Mouse (Mus musculus): ENCODE data around the gene Pidd1.
"Not testable (repeated sequence)": the region's sequence is repeated elsewhere in the genome, so short reads cannot be mapped to it uniquely, and the experiment has no call there.

Pidd1 gene

GRCm38 (mm10) chr7:141458661-141459060 is 14.8 kb upstream of the Pidd1 start:
- no peak for DNase-seq (ENCODE audit: low spot score in 2 of 2)

GRCm38 (mm10) chr7:141457986-141458660 is 14.3 kb upstream of the Pidd1 start:
- peak in 1 of 2 experiments; percentile 44 for DNase-seq (ENCODE audit: low spot score in 2 of 2)

- DNase-seq (ENCODE audit: low spot score in 2 of 2): no peak
These were observed 13.4 kb upstream of the Pidd1 start for GRCm38 (mm10) chr7:141457236-141457635.

- peak; percentile 54 to 65 for DNase-seq (ENCODE audit: low spot score in 2 of 2)
These were observed 12.9 kb upstream of the Pidd1 start for GRCm38 (mm10) chr7:141456739-141457138.

GRCm38 (mm10) chr7:141455610-141456314 is 11.9 kb upstream of the Pidd1 start:
- DNase-seq (ENCODE audit: low spot score in 2 of 2): peak; percentile 87 to 90

GRCm38 (mm10) chr7:141454967-141455551 is 11.2 kb upstream of the Pidd1 start, which contains the start of gene Pnpla2:
Gene Pnpla2, plus strand, starts transcription at chr7:141455198.
- peak; percentile 94 for DNase-seq (ENCODE audit: low spot score in 2 of 2)

- no peak for DNase-seq (ENCODE audit: low spot score in 2 of 2)
These were observed 9.8 kb upstream of the Pidd1 start for GRCm38 (mm10) chr7:141453636-141454035.

- DNase-seq (ENCODE audit: low spot score in 2 of 2): no peak
These were observed 8.1 kb upstream of the Pidd1 start for GRCm38 (mm10) chr7:141451928-141452327.

- peak; percentile 92 to 96 for DNase-seq (ENCODE audit: low spot score in 2 of 2)
These were observed 3.5 kb upstream of the Pidd1 start, which contains the start of gene Rplp2 for GRCm38 (mm10) chr7:141447110-141447991. Gene Rplp2, plus strand, starts transcription at chr7:141447370.

- DNase-seq (ENCODE audit: low spot score in 2 of 2): not testable (repeated sequence)
These were observed 2.5 kb upstream of the Pidd1 start for GRCm38 (mm10) chr7:141446374-141446773.

- peak in 1 of 2 experiments; percentile 18 for DNase-seq (ENCODE audit: low spot score in 2 of 2)
These were observed 574 bp downstream of the Pidd1 start for GRCm38 (mm10) chr7:141443081-141443821.

- DNase-seq (ENCODE audit: low spot score in 2 of 2): no peak
These were observed 1.6 kb downstream of the Pidd1 start for GRCm38 (mm10) chr7:141442199-141442598.

- DNase-seq (ENCODE audit: low spot score in 2 of 2): no peak
These were observed 2.4 kb downstream of the Pidd1 start for GRCm38 (mm10) chr7:141441460-141441859.

GRCm38 (mm10) chr7:141440613-141441012 is 3.2 kb downstream of the Pidd1 start:
- peak in 1 of 2 experiments; percentile 28 for DNase-seq (ENCODE audit: low spot score in 2 of 2)

GRCm38 (mm10) chr7:141439811-141440210 is 4.0 kb downstream of the Pidd1 start:
- no peak for DNase-seq (ENCODE audit: low spot score in 2 of 2)

- no peak for DNase-seq (ENCODE audit: low spot score in 2 of 2)
These were observed 4.6 kb downstream of the Pidd1 start for GRCm38 (mm10) chr7:141439140-141439679.

GRCm38 (mm10) chr7:141438201-141438968 is 5.4 kb downstream of the Pidd1 start:
- no peak for DNase-seq (ENCODE audit: low spot score in 2 of 2)

- peak; percentile 77 to 84 for DNase-seq (ENCODE audit: low spot score in 2 of 2)
These were observed 6.4 kb downstream of the Pidd1 start, which contains the start of gene Slc25a22 for GRCm38 (mm10) chr7:141437178-141438120. Gene Slc25a22, minus strand, starts transcription at chr7:141437892.

GRCm38 (mm10) chr7:141436523-141436892 is 7.3 kb downstream of the Pidd1 start:
- no peak for DNase-seq (ENCODE audit: low spot score in 2 of 2)

Measured in heart, adult 9 months (tissue).